Mouse (Mus musculus) intestine, embryonic 15.5 days (tissue): ENCODE data around the gene Mrpl55. TPM values are rescaled to one million over a fixed set of nuclear protein-coding genes. Genes with fewer than 3 reads are reported as not detected.

ENCODE experiments used
- ATAC-seq: fragments of 200-750 bp; cut with Nextera tagmentation; 2 replicates; pipeline ENCODE4 v1.8.0; 2017; ENCODE audit warnings: moderate TSS enrichment, moderate library complexity
- H3K27ac ChIP-seq: fragments of 300-500 bp; sonication (generic); 2 replicates; pipeline ENCODE4 v1.5.1; 2015; ENCODE audit warnings: mild to moderate bottlenecking, inconsistent platforms
- H3K27me3 ChIP-seq: fragments of 300-500 bp; sonication (generic); replicated peaks from 2 replicates; pipeline ENCODE4 v1.6.1; 2015; ENCODE audit warnings: inconsistent platforms
- H3K36me3 ChIP-seq: fragments of 300-500 bp; sonication (generic); 2 replicates; pipeline ENCODE4 v1.6.1; 2015; ENCODE audit warnings: inconsistent platforms
- H3K4me1 ChIP-seq: fragments of 300-500 bp; sonication (generic); replicated peaks from 2 replicates; pipeline ENCODE4 v1.6.1; 2015; ENCODE audit warnings: inconsistent platforms
- H3K4me2 ChIP-seq: fragments of 300-500 bp; sonication (generic); replicated peaks from 2 replicates; pipeline ENCODE4 v1.6.1; 2015; ENCODE audit warnings: mild to moderate bottlenecking, inconsistent platforms
- H3K4me3 ChIP-seq: fragments of 300-500 bp; sonication (generic); replicated peaks from 2 replicates; pipeline ENCODE4 v1.5.1; 2015; ENCODE audit warnings: inconsistent platforms
- H3K9ac ChIP-seq: fragments of 300-500 bp; sonication (generic); 2 replicates; pipeline ENCODE4 v1.6.1; 2015; ENCODE audit warnings: inconsistent platforms
- H3K9me3 ChIP-seq: fragments of 300-500 bp; sonication (generic); 2 replicates; pipeline ENCODE4 v1.6.1; 2016; ENCODE audit warnings: inconsistent platforms
- WGBS: fragments of 180-500 bp; shearing (Covaris S2); methylation state at CpG from one replicate; pipeline ENCODE4 v1.1.7; 2015; 5-methylcytosine and 5-hydroxymethylcytosine counted together
- polyA plus RNA-seq: library from polyadenylated mRNA; unstranded; fragments of >200 nt; fragmentation: Nextera tagmentation; extraction: Ambion mirVana; gene quantifications from 2 replicates; pipeline ENCODE4 v1.2.1, GENCODE M21; 2015

Gene Mrpl55
- polyA plus RNA-seq, 1 experiment from 2014 or later, result 101 TPM

DNA sequence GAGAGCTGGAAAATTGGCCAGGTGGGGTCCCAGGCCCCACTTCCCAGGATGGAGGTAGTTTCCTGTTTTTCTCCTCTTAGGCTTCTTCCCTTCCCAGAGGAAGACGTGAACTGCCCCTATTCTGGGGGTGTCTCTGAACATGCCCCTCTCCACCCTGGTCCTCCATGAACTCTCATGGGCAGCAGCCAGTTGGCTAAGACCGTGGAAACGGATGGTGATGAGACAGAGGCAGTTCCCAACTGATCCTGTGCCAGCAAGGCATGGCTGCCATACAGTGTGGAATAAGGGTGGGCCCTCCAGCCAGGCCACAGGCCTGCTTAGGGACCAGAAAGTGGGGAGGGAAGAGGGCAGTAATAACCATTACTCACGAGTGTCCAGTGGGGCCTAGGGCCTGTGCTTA is 31.7 kb upstream of the Mrpl55 start:
- Histone ChIP-seq H3K27ac (no peak overlapping the region), H3K9me3 (no peaks in the 10 kb centered on the region), H3K27me3 (peaks cover 14% of the 10 kb centered on the region), H3K4me2 (no peak overlapping the region), H3K36me3 (no peaks in the 10 kb centered on the region), H3K4me3 (no peak overlapping the region), H3K9ac (no peak overlapping the region), H3K4me1 (no peaks in the 10 kb centered on the region)
- 66% methylated on average over 4 of the region's 4 CpGs for WGBS
- no peak for ATAC-seq

DNA sequence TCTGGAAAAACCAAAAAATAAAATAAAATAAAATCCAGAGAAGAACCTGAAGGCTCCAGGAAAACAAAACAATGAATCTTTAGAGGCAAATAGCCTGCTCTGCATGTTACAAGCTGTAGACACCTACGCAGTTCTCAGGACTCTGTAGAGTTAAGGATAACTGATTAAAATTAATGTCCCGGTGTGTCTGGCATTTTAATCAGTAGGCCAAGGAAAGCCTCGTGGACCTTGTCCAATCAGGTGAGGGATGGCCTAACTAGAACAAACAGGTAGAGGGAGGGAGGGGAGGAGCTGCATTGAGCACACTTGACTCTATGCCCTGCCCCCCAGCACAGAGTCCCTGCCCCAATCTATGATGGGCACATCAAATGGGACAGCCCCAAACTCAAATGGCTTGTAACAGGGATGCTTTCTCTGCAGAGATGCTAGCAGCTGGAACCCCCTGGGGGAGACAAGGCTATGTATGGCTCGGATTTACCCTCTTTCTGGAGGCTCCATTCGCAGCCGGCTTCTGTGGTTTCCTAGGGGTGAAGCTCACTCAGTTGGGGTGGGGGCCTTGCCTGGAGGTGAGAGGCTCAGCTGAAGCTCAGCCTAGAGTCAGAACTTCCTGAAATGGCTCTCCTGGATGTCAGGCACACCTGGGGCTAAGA is 28.0 kb upstream of the Mrpl55 start:
- no peak for ATAC-seq
- 56% methylated on average over 6 of the region's 6 CpGs for WGBS
- peaks cover 52% of the 10 kb centered on the region for H3K27me3 ChIP-seq

GRCm38 (mm10) chr11:59176475-59176874 is 25.8 kb upstream of the Mrpl55 start:
- Histone ChIP-seq H3K27ac (no peak overlapping the region), H3K4me3 (peak overlapping the region; percentile 20), H3K9me3 (no peaks in the 10 kb centered on the region), H3K4me1 (peaks cover 6% of the 10 kb centered on the region; the same call in 1 of the 2 replicates), H3K27me3 (peaks cover 53% of the 10 kb centered on the region), H3K9ac (no peak overlapping the region), H3K36me3 (no peaks in the 10 kb centered on the region), H3K4me2 (peak overlapping the region; percentile 46)
- no peak for ATAC-seq
- 2% methylated on average over 48 of the region's 48 CpGs for WGBS

More for the DNA sequence above, 28.0 kb upstream of the Mrpl55 start:
- peaks cover 6% of the 10 kb centered on the region; the same call in 1 of the 2 replicates for H3K4me1 ChIP-seq
- H3K9ac ChIP-seq, result no peak overlapping the region
- H3K9me3 ChIP-seq, result no peaks in the 10 kb centered on the region
- no peak overlapping the region for H3K4me2 ChIP-seq
- H3K4me3 ChIP-seq, result no peak overlapping the region
- H3K27ac ChIP-seq, result no peak overlapping the region
- H3K36me3 ChIP-seq, result no peaks in the 10 kb centered on the region

DNA sequence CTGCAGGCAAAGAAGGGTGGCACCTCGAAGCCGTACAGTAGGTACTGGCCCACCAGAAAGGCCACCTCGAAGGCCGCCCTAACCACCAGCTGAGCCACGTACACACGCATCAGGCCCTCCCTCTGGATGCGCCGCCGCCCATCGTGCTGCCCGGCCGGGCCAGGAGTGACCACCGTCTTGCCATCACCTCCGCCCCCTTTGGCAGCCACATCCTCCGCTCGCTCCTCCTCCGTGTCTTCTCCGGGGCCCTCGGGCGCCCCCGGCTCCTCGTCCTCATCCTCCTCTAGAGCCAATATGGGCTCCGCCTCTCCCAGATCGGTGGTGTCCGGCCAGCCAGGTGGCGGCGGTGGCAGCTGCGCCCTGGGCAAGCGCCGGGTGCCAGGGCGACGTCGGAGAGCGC is 25.4 kb upstream of the Mrpl55 start:
- peaks cover 6% of the 10 kb centered on the region; the same call in 1 of the 2 replicates for H3K4me1 ChIP-seq
- WGBS, result 7% methylated on average over 32 of the region's 34 CpGs
- peak overlapping the region; percentile 46 for H3K4me2 ChIP-seq
- H3K4me3 ChIP-seq, result peak overlapping the region; percentile 20; the same call in 1 of the 2 replicates
- no peak overlapping the region for H3K27ac ChIP-seq
- no peak for ATAC-seq
- no peaks in the 10 kb centered on the region for H3K36me3 ChIP-seq
- no peaks in the 10 kb centered on the region for H3K9me3 ChIP-seq
- H3K27me3 ChIP-seq, result peaks cover 53% of the 10 kb centered on the region
- no peak overlapping the region for H3K9ac ChIP-seq

DNA sequence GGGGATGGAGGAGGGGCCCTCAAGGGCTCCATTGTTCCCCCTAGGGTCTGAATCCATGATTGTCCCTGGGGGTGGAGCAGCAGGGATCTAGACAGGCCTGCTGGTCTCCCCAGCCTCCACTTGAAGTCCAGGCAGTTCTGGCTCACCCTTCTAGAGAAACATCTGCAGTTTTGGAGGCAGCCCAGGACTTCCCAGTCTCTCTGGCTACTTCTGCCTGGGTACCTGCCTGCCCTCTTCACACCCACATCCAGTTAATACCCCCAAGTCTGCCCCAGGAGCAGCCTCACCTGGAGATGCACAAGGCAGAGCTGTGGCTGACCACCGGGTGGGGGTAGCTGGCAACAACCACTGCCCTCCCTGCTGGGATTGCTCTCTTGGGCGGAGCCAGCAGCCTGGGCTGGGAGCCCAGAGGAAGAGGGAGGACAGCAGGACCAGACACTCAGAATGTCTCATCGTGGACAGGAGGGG is 19.4 kb upstream of the Mrpl55 start, which contains the start of gene Gjc2:
Gjc2 (minus strand) TSS at position 350 of the 468 bp plus-strand sequence.
- peak within 1 kb of the TSS; percentile 77 for H3K27ac ChIP-seq
- no peak within 1 kb of the TSS for H3K9ac ChIP-seq
- H3K9me3 ChIP-seq, result no peaks in the 10 kb centered on the region
- H3K4me3 ChIP-seq, result no peak within 1 kb of the TSS
- peaks cover 15% of the 10 kb centered on the region; the same call in 1 of the 2 replicates for H3K4me1 ChIP-seq
- H3K36me3 ChIP-seq, result peaks cover 6% of the 10 kb centered on the region
- peaks cover 15% of the 10 kb centered on the region for H3K27me3 ChIP-seq
- 32% methylated on average over 3 of the region's 3 CpGs for WGBS
- peak within 1 kb of the TSS; percentile 22; the same call in 1 of the 2 replicates for H3K4me2 ChIP-seq
- ATAC-seq, result peak; percentile 48

DNA sequence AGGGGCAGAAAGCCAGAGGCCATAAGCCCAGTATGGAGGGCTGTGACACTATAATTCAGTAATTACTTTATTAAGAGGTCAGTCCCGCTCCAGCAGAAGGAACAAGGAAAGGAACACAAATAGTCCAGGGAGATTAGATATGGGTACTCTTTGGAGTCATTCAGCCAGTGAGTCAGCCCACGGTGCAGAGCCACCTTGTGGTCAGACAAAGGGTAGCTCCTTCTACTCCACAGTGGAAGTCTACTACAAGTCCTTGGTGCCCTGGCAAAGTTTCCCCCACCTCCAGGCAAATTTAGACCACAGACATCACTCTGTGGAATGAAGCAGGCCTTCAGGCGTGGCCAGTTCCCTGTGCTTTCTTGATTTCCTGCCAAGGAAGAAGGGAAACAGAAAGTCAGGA is 18.5 kb upstream of the Mrpl55 start:
- Histone ChIP-seq H3K4me3 (no peak overlapping the region), H3K36me3 (peaks cover 6% of the 10 kb centered on the region), H3K9ac (no peak overlapping the region), H3K9me3 (no peaks in the 10 kb centered on the region), H3K4me2 (no peak overlapping the region), H3K4me1 (peaks cover 15% of the 10 kb centered on the region; the same call in 1 of the 2 replicates), H3K27me3 (peaks cover 6% of the 10 kb centered on the region), H3K27ac (peak overlapping the region; percentile 77)
- WGBS, result 18% methylated on average over 3 of the region's 3 CpGs
- peak; percentile 60; the same call in 1 of the 2 replicates for ATAC-seq

GRCm38 (mm10) chr11:59185490-59185889 is 16.8 kb upstream of the Mrpl55 start:
- Histone ChIP-seq H3K9me3 (no peaks in the 10 kb centered on the region), H3K9ac (no peak overlapping the region), H3K36me3 (peaks cover 6% of the 10 kb centered on the region), H3K4me1 (peaks cover 18% of the 10 kb centered on the region; the same call in 1 of the 2 replicates), H3K4me3 (no peak overlapping the region), H3K27ac (no peak overlapping the region), H3K4me2 (no peak overlapping the region), H3K27me3 (no peaks in the 10 kb centered on the region; the same call in 1 of the 2 replicates)
- WGBS, result 91% methylated on average over 5 of the region's 5 CpGs
- no peak for ATAC-seq

DNA sequence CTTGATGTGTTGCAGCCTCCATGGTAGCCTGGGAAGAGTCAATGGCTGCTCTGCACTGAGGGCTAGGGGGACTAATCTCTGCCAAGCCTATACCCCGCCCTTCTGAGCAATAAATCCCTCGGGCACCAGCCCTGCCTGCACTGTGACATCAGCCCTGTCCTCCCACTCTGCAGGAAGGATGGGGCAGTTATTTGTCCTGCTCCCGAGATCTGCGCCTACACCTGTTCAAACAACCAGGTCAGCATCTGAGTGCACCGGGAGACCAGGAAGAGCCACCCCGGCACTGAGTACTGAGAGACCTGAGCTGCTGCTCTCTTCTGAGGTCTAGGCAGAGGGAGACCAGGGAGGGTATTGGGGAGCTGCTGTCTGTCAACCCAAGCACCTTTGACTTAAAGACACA is 14.6 kb upstream of the Mrpl55 start:
- Histone ChIP-seq H3K4me1 (peaks cover 15% of the 10 kb centered on the region; the same call in 1 of the 2 replicates), H3K4me2 (no peak overlapping the region; the same call in 1 of the 2 replicates), H3K9me3 (no peaks in the 10 kb centered on the region), H3K27ac (no peak overlapping the region), H3K27me3 (no peaks in the 10 kb centered on the region), H3K4me3 (no peak overlapping the region), H3K36me3 (peaks cover 6% of the 10 kb centered on the region), H3K9ac (peak overlapping the region; percentile 30; the same call in 1 of the 2 replicates)
- 64% methylated on average over 6 of the region's 6 CpGs for WGBS
- ATAC-seq, result peak; percentile 11; the same call in 1 of the 2 replicates

GRCm38 (mm10) chr11:59191231-59192058 is 10.8 kb upstream of the Mrpl55 start:
- Histone ChIP-seq H3K9me3 (no peaks in the 10 kb centered on the region), H3K27ac (peak overlapping the region; percentile 93), H3K4me3 (peak overlapping the region; percentile 67), H3K9ac (peak overlapping the region; percentile 64), H3K4me1 (peaks cover 3% of the 10 kb centered on the region; the same call in 1 of the 2 replicates), H3K27me3 (no peaks in the 10 kb centered on the region), H3K4me2 (peak overlapping the region; percentile 78), H3K36me3 (no peaks in the 10 kb centered on the region)
- WGBS, result under 1% methylated on average over 59 of the region's 59 CpGs
- peak; percentile 96 for ATAC-seq

- H3K9ac ChIP-seq, result peak within 1 kb of the TSS; percentile 64
- peak within 1 kb of the TSS; percentile 78 for H3K4me2 ChIP-seq
- 6% methylated on average over 16 of the region's 16 CpGs for WGBS
- peak within 1 kb of the TSS; percentile 67 for H3K4me3 ChIP-seq
- no peaks in the 10 kb centered on the region for H3K36me3 ChIP-seq
- H3K4me1 ChIP-seq, result peaks cover 3% of the 10 kb centered on the region; the same call in 1 of the 2 replicates
- peak within 1 kb of the TSS; percentile 93 for H3K27ac ChIP-seq
- peak; percentile 10 for ATAC-seq
- no peaks in the 10 kb centered on the region for H3K9me3 ChIP-seq
- H3K27me3 ChIP-seq, result no peaks in the 10 kb centered on the region
Observed at GRCm38 (mm10) chr11:59192059-59192386, 10.3 kb upstream of the Mrpl55 start, which contains the start of gene Guk1. TSS of gene Guk1 (minus strand) at chr11:59192212.

DNA sequence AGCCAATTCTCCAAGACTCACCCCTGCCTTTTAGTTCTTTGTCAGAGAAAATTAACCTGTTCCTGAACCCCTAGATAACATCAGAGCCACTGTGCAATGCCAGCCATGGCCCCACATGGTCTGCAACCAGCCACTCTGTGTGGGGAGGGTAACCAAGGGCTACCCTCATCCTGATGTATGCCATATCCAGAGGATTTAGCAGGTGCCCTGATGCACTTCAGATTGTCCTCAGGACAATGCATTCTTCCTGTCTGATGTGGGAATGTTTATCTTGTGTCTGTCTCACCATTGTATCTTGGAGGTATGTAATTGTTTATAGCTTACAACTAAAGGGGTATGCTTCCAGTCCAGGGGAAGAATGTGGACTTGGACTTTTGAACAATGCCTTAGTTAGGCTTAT is 6.1 kb upstream of the Mrpl55 start:
- 0 out of 2 replicates have a peak, but pooled peaks cover 3% of the 10 kb centered on the region for H3K36me3 ChIP-seq
- no peak overlapping the region for H3K9ac ChIP-seq
- H3K9me3 ChIP-seq, result no peaks in the 10 kb centered on the region
- H3K4me2 ChIP-seq, result no peak overlapping the region
- no peak for ATAC-seq
- H3K4me3 ChIP-seq, result no peak overlapping the region
- H3K27me3 ChIP-seq, result no peaks in the 10 kb centered on the region
- peaks cover 3% of the 10 kb centered on the region for H3K4me1 ChIP-seq
- no peak overlapping the region for H3K27ac ChIP-seq
